Mouse (Mus musculus) heart, postnatal 4 days (tissue): ENCODE data around the gene Gm10058. TPM values are rescaled to one million over a fixed set of nuclear protein-coding genes. Genes with fewer than 3 reads are reported as not detected.
"Not testable (repeated sequence)": the region's sequence is repeated elsewhere in the genome, so short reads cannot be mapped to it uniquely, and the experiment has no call there.

Source experiments
- DNase-seq: peaks from one replicate; pipeline ENCODE4 v3.0.0; 2021
- total RNA-seq, 2 experiments: library from RNA; stranded (reverse); gene quantifications; 2 replicates each; pipeline ENCODE4 v1.2.3; 2021

Gene Gm10058
- not detected for total RNA-seq

DNA sequence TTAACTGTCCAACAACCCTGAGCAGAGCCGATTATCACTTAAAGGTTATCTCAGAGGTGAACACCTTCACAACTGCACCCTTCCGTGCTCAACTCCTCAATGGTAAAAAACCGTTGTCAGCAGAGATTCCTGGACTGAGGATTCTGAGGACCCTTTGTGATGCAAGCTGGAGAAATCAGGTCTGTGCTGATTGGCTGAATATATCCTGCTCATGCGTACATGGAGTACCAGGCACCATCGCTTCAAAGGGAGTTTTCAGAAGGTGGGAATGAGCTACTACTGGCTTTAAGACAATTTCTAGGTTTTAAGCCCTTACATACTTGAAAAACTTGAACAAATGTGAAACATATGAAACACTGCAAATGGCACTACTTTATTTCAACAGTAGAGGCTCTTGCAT is at the start of gene Gm10058:
Gm10058 (minus strand) TSS at position 101 of the 400 bp plus-strand sequence.
- not testable (repeated sequence) for DNase-seq
